Mouse (Mus musculus): ENCODE results near the gene Erbb2.
"Not testable (repeated sequence)": the region's sequence is repeated elsewhere in the genome, so short reads cannot be mapped to it uniquely, and the experiment has no call there.

Gene Erbb2

DNA sequence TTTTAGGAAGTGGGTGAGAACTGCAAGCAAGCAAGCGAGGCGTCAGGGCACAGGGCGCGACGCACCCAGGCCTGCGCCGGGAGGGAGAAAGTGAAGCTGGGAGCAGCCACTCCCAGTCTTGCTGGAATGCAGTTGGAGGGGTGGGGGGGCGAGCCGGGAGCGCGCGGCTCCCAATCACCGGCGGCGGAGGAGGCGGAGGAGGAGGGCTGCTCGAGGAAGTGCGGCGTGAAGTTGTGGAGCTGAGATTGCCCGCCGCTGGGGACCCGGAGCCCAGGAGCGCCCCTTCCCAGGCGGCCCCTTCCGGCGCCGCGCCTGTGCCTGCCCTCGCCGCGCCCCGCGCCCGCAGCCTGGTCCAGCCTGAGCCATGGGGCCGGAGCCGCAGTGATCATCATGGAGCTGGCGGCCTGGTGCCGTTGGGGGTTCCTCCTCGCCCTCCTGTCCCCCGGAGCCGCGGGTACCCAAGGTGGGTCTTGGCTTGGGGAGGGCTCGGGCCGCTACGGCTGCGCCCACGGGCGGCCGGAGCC, at the start of gene Erbb2:
Gene Erbb2 (plus strand): TSS at position 198 of the 524 bp plus-strand sequence.
- DNase-seq (ENCODE audit: low read depth, low spot score): peak; percentile 82

DNA sequence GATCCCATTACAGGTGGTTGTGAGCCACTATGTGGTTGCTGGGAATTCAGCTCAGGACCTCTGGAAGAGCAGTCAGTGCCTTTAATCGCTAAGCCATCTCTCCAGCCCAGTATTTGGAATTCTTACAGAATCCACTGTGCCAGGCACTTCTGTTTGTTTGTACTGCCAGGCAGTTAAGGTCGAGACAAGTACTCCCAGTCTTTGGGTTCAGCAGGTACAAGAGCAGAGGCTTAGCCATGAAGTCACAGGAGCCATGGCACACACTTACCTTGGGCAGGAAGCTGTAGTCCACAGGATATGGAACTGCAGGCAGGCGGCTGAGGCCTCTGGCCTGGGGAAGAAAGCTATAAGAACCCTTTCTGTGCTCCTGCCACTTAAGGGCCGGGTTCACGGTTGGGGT, 48.5 kb upstream of the Erbb2 start:
- no peak for DNase-seq (ENCODE audit: low read depth, low spot score)

DNA sequence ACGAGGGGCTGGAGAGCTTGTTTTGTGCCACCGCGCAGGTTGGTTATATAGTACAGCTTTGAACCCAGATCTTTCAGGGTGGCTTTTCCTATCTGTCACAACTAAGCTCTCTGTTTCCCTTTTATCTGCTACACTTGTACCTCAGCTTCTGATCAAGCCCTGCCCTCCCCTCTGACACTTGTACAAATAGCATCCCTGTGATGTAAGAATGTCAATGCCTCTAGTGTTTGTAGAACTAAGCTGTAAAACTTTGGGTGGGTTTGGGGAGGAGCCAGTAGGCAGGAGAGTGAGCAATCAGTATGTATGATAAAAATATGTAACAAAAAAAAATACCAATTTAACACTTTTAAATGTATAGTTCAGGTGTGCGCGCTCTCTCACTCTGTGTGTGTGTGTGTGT, 47.9 kb upstream of the Erbb2 start:
- DNase-seq (ENCODE audit: low read depth, low spot score): no peak

- no peak for DNase-seq (ENCODE audit: low read depth, low spot score)
These were observed 46.0 kb upstream of the Erbb2 start for GRCm38 (mm10) chr11:98366290-98366689.

- no peak for DNase-seq (ENCODE audit: low read depth, low spot score)
These were observed 45.0 kb upstream of the Erbb2 start for GRCm38 (mm10) chr11:98367171-98367862.

DNA sequence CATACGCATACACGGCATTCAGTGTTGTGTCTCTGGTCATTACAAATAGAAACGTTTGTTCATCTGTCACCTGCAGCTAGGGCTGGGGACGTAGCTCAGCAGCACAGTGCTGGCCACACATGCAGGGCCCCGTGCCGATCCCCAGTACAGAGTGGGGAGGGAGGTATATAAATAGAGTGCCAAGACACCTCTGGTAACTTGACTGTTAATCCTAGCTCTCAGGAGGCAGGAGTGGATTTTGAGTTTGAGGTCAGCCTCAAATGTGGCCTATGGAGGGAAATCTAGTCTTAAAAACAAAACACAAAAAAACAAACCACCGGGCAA, 44.4 kb upstream of the Erbb2 start:
- DNase-seq (ENCODE audit: low read depth, low spot score): no peak

- DNase-seq (ENCODE audit: low read depth, low spot score): no peak
These were observed 42.9 kb upstream of the Erbb2 start for GRCm38 (mm10) chr11:98369337-98369736.

GRCm38 (mm10) chr11:98370588-98370987, 41.7 kb upstream of the Erbb2 start:
- DNase-seq (ENCODE audit: low read depth, low spot score): no peak

DNA sequence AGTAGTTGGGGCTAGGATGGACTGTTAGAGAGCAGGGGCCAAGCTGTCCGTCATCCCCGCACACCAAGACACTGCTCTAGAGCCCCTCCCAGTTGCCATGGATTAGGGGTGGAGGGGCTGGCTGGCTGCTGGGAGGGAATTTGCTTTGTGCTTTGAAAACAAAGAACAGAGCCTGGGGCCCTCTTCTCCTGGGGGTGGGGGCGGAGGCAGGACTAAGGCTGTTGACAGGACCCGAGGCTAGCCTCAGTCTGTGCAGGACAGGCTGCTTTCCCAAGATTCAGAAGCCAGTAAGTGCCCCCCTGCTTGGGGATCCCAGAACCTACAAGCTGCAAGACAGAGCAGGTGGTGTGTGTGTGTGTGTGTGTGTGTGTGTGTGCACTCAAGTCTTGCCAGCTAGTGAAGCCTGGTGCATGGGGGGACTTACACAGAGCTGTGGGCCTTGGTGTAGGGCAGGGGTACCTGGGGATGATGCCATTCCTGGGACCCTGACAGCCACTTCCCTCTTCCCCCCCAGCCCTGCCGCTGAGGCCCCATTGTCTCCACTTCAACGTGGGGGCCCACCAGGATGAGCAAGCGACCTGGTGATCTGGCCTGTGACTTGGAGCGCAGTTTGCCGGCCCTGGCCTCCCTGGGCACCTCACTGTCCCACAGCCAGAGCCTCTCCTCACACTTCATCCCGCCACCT, 40.6 kb upstream of the Erbb2 start:
- DNase-seq (ENCODE audit: low read depth, low spot score): peak; percentile 63

GRCm38 (mm10) chr11:98372406-98372805, 39.9 kb upstream of the Erbb2 start:
- peak; percentile 77 for DNase-seq (ENCODE audit: low read depth, low spot score)

DNA sequence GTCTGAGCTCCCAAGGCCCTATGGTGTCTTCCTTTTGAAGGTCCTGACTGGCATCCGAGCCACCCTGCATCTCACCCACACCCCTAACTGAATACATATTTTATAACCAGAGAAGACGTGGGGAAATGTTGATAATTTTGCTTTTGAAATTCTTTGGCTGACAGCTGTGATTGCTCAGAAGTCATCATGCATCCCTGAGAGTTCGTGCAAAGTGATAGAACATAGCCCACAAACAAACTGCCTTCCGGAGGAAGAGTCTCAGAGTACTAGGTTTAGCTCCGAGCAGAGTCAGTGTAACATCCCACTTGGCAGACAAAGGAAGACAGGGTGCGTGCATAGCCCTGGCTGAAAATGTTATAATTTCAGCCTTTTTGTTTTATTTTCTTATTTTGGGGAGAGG, 39.0 kb upstream of the Erbb2 start:
- no peak for DNase-seq (ENCODE audit: low read depth, low spot score)

DNA sequence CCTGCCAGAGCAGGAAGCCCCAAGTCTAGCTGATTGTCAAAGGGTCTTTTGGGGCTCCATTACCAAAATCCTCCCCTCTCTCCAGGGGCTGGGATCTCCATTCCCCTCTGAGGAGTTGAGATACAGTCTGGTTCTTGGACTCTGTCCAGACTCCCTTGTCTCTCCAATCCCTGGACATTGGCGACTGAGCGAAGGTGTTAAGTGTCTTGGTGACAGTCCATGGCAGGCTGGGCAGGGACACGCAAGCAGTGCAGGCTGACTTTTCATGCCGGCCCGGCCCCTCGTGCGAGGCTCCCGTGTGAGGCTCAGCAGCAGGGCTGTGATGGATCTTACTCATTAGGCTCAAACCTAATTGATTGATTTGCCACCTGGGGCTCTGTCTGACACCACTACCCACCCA, 38.0 kb upstream of the Erbb2 start:
- DNase-seq (ENCODE audit: low read depth, low spot score): no peak

- no peak for DNase-seq (ENCODE audit: low read depth, low spot score)
These were observed 35.5 kb upstream of the Erbb2 start for GRCm38 (mm10) chr11:98376756-98377155.

GRCm38 (mm10) chr11:98377787-98378186, 34.5 kb upstream of the Erbb2 start:
- no peak for DNase-seq (ENCODE audit: low read depth, low spot score)

- DNase-seq (ENCODE audit: low read depth, low spot score): no peak
These were observed 32.9 kb upstream of the Erbb2 start for GRCm38 (mm10) chr11:98379379-98379778.

- no peak for DNase-seq (ENCODE audit: low read depth, low spot score)
These were observed 32.2 kb upstream of the Erbb2 start for GRCm38 (mm10) chr11:98380106-98380505.

DNA sequence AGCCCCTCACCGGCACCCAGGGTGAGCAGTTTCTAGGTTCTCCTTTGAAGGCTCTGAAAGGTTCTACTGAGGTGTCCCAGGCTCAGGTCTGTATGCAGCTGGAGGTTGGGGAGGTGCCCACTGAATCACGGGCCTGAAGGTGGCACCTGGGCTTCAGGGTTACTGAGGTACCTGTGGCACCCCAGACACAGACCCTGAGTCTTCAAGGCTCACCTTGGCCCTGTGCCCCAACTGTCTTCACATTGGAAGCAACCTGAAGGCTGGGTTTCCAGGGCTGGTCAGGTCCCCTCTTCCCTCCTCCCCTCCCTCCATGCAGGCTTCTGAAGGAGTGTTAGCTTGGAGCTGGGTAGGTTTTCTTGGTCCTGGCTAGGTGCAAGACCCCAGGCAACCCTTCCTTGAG, 30.6 kb upstream of the Erbb2 start:
- no peak for DNase-seq (ENCODE audit: low read depth, low spot score)

DNA sequence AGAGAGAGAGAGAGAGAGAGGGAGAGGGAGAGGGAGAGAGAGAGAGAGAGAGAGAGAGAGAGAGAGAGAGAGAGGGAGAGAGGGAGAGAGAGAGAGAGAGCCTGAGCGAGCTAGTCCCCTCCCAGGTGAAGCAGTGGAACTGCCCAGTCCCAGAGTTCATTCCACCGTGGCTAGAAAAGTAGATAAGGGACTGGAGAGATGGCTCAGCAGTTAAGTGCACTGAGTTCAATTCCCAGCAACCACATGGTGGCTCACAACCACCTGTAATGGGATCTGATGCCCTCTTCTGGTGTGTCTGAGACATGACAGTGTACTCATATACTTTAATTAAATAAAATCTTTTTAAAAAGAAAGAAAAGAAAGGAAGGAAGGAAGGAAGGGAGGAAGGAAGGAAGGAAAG, 29.9 kb upstream of the Erbb2 start:
- DNase-seq (ENCODE audit: low read depth, low spot score): not testable (repeated sequence)

GRCm38 (mm10) chr11:98383261-98384030, 28.8 kb upstream of the Erbb2 start, which contains the start of gene Tcap:
Gene Tcap (plus strand): TSS chr11:98383811.
- DNase-seq (ENCODE audit: low read depth, low spot score): no peak

- DNase-seq (ENCODE audit: low read depth, low spot score): no peak
These were observed 28.1 kb upstream of the Erbb2 start for GRCm38 (mm10) chr11:98384216-98384615.

DNA sequence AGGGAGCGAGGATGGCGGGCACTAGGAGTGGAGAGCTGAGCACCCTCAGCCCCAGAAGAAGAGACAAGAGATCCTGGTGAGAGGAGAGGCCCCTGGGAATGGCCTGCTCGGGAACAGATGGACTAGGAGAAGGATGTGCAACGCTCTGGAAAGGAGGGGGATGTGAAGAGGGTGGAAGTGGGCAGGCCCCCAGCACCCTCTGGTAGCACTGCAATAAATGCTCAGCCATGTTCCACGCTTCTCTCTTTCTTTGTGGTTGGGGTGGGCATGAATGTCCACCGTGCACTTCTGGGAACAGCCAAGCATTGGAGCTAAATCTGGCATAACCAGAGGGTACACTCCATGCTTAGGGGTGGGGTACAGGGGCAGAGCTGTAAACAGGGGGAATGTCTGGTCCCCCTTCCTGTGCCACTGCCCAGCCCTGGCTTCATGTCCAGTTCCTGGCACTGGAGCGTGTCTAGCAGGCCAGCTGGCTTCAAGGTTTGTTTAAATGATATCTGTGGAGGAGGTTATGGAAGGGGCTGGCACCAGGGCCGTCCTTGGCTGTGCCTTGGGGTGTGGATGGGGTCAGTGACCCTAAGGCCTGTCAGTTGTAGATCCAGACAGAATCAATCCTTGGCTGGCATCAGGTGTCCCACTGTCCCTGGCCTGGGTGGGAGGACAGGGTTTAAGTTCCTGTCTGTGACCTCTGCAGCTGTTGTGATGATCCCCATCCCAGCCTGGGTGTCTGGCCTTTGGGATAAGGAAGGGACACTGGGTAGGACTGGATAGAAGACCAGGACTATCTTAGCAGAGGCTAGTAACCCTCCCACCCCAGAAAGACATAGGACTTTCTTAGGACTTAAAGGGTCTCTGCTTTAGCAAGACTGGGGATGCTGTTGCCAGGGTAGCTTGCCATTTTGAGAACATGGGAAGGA, 27.3 kb upstream of the Erbb2 start:
- DNase-seq (ENCODE audit: low read depth, low spot score): no peak
